Mouse (Mus musculus) lung, postnatal 10 days (tissue): ENCODE data around the gene Socs3.

ENCODE experiments used
- DNase-seq: peaks from one replicate; pipeline ENCODE4 v3.0.0; 2021

Gene Socs3

DNA sequence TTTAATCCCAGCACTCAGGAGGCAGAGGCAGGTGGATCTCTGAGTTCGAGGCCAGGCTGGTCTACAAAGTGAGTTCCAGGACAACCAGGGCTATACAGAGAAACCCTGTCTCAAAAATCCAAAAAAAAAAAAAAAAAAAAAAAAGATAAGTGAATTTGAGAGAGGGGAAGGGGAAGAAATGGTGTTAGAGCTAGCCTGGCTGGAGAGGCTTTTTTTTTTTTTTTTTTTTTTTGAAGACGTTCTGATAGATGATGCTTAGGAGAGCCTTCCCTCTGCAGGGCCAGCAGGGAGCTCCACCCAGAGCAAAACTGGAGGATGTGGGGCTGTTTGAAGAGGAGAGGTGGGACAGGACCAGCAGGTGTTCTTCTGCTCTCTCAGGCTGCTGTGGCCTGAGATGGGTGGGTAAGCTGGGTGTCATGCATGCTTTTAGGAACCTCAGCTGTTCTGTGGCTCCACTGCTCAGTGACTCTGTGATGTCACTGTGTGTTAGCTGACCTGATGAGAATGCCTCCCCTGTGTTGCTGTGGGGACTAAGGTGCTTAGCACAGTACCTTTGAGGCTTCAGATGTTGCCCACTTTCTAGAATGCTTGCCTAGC, 1.9 kb upstream of the Socs3 start:
- DNase-seq: no peak

- DNase-seq: no peak
Observed at GRCm38 (mm10) chr11:117971100-117971499, 1.3 kb upstream of the Socs3 start.

DNA sequence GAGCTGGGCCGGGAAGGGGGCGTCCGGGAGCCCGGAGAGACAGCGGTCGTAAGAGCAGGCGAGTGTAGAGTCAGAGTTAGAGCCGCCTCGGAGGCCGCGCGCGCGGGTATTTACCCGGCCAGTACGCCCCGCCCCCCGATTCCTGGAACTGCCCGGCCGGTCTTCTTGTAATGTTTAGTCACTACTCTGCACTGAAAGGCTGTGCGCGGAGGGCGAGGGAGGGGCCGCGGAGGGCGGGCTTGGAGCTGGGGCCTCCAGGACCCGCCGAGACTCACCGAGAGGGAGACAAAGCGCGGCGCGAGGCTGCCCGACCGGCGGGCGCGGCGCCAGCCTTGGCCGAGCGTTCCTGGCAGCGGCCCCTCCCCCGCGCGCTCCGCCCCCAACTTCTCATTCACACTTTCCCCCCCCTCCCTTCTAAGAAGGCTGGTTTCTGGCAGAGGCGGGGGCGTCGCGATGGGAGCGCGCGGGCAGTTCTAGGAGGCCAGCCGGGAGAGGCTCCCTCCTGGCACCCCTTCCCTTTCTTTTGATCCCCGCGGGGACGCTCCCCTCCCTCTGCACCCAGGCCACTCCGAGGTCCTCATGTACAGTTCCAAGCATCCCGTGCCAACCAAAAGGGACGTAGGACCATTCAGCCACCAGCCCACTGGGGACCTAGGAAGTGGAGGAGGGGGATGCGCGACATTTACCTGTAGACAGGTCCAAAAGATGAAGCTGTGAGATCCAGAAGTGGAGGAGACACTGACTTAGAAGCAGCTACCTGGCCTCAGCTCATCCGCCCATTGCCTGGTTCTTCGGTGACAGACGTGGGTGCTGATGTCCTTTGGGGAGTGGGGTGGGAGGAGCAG, 525 bp downstream of the Socs3 start:
- peak; percentile 100 for DNase-seq

GRCm38 (mm10) chr11:117968716-117969099, 1.1 kb downstream of the Socs3 start:
- DNase-seq: peak; percentile 78

- DNase-seq: peak; percentile 58
Observed at GRCm38 (mm10) chr11:117968016-117968671, 1.7 kb downstream of the Socs3 start.

- no peak for DNase-seq
Observed at GRCm38 (mm10) chr11:117967249-117968015, 2.4 kb downstream of the Socs3 start.

GRCm38 (mm10) chr11:117966506-117967100, 3.2 kb downstream of the Socs3 start:
- DNase-seq: no peak

DNA sequence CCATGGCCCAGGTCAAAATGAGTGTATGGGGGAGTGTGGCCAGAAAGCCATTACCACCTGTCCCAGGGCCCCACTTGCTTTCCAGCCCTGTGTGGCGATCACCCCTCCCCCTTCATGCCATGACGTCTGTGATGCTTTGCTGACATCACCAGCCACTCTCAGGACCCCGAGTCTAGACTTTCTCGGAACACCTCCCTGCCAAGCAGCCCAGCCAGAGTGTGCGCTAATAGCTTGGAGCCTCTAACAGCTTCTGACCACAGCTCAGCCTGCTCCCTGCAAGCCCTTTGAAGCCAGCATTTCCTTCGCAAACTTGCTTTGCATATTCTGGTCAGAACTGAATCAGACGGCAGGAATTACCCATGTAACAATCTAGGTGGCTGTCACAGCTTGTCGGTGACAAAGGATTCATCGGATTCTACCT, 4.3 kb downstream of the Socs3 start:
- no peak for DNase-seq

- no peak for DNase-seq
Observed at GRCm38 (mm10) chr11:117965052-117965451, 4.8 kb downstream of the Socs3 start.

DNA sequence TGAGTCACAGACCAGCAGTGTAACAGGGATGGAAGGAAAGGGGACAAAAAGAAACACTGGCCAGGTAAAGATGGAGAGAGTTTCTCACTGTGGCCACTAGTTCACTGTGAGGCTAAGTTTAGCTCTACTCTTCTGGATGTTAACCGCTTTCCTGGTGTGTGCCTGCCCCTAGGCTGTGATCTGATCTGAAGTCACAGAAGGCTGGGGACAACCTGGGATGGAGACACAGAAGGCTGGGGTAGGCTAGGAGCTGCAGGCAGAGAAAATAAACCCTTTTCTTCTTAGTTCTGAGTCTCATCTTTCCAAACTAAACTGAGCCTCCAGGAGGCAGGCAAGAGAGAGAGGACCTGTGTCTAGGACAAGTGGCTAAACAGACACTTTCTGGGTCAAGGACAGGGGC, 5.6 kb downstream of the Socs3 start:
- no peak for DNase-seq

GRCm38 (mm10) chr11:117963872-117964271, 6.0 kb downstream of the Socs3 start:
- DNase-seq: no peak

- peak; percentile 100 for DNase-seq
Observed at GRCm38 (mm10) chr11:117963091-117963793, 6.6 kb downstream of the Socs3 start.

DNA sequence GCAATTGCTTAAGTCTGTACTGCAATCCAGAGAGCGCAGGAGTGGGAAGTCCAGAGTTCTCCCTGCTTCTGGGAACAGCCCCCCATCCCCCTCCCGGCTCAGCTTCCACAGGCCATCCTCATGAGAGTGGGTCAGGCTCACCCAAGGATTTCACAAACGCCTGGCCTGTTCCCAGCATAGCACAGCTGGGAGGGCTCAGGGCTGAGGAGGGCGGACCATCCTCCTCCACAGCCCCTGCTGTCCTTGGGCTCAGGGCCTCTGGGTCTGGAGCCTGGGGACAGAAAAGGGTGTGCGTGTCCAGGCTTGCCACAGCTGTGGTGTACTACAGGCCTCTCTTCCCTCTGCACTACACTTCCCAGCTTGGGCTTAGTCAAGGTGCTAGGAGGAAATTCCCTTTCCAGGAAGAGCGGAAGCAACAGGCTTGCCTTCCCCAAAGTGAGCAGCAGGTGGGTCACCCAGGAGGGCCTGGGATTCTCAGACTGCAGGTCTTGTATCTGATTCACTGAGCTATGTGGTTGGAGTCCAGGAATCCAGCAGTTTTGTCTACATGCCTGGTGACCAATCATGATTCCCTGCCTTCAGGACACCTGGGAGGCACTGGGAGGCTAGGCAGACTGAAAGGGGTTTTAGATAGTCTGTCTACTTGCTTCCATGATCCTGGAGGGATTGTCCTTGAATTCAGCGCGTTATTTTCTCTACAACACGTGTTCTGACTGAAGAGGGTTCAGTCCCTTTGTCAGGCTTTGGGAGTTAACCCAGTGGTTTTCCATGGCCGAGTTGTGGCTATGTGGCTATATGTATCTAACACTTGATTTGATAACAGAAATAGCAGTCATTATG, 7.4 kb downstream of the Socs3 start:
- DNase-seq: peak; percentile 95

GRCm38 (mm10) chr11:117960601-117961000, 9.2 kb downstream of the Socs3 start:
- no peak for DNase-seq

GRCm38 (mm10) chr11:117959741-117960381, 10.0 kb downstream of the Socs3 start:
- no peak for DNase-seq

- no peak for DNase-seq
Observed at GRCm38 (mm10) chr11:117959166-117959565, 10.7 kb downstream of the Socs3 start.

GRCm38 (mm10) chr11:117958197-117958596, 11.7 kb downstream of the Socs3 start:
- no peak for DNase-seq

GRCm38 (mm10) chr11:117955621-117956020, 14.2 kb downstream of the Socs3 start:
- DNase-seq: peak; percentile 86

DNA sequence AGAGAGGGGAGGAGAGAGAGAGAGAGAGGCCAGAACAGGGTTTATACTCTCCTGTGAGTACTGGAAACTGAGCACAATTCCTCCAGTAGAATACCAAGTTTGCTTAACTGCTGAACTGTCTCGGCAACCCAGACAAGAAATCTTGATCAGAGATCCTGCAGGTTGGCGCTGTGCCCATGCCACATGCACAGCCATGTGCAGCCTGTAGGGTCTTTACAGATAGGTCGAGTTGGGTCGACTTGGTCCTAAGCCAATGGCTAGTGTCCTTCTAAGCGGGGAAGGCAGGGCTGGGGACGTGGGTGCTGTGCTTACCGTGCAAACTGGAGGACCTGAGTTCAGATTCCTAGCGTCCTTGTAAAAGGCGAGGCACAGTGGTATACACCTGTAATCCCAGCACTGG, 15.0 kb downstream of the Socs3 start:
- DNase-seq: no peak

GRCm38 (mm10) chr11:117954094-117954493, 15.8 kb downstream of the Socs3 start:
- peak; percentile 71 for DNase-seq
